Mouse (Mus musculus) liver, adult (tissue): ENCODE measurements around the gene L3mbtl1.

ENCODE experiments used
- GATA4 ChIP-seq: IDR thresholded peaks from 2 replicates; pipeline ENCODE4 v1.6.1; 2014; ENCODE audit warnings: mild to moderate bottlenecking, low read length; ENCODE audit not compliant: insufficient replicate concordance

L3mbtl1 gene

GRCm38 (mm10) chr2:162931674-162932650, 11.3 kb upstream of the L3mbtl1 start:
- TF ChIP-seq GATA4, result no peak

DNA sequence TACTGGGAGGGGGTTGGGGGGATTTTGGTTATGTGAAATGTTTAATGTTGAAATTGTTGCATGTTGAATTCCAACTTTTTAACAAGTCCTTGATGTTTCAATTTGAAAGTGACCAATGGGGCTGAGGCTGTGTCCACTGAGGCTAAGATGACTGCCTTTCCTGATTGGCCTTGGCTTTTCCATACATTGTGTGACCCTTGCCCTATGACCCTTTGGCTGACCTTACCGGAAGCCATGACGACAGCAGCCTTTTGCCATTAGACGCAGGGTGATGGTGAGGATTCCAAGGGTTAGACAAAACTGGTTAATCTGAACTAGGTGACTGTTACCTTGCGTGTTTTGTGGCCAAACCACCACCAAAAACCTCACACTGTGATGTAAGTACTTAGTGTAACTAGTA, 10.6 kb upstream of the L3mbtl1 start:
- TF ChIP-seq GATA4, result no peak

GRCm38 (mm10) chr2:162934421-162934820, 8.9 kb upstream of the L3mbtl1 start:
- no peak for TF ChIP-seq GATA4

DNA sequence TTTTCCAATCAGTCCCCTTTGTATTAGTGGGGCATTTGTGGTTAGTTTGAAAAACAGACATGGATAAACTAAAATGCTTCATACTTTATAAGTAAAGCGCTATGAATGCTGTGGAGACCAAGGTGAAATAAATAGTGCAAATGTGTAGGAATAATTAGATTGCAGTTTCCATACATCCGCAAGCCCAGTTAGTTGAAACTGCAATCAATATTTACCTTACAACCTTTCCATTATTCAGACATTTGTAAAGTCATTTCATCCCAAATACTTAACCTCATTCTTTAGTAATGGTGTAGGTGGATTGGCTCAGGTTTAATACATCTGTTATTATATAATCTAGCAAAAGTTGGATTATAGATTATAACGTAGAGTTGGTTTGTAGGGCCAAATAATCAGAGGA, 7.6 kb upstream of the L3mbtl1 start:
- TF ChIP-seq GATA4, result no peak

- no peak for TF ChIP-seq GATA4
These were observed 3.7 kb upstream of the L3mbtl1 start for GRCm38 (mm10) chr2:162939562-162939961.

DNA sequence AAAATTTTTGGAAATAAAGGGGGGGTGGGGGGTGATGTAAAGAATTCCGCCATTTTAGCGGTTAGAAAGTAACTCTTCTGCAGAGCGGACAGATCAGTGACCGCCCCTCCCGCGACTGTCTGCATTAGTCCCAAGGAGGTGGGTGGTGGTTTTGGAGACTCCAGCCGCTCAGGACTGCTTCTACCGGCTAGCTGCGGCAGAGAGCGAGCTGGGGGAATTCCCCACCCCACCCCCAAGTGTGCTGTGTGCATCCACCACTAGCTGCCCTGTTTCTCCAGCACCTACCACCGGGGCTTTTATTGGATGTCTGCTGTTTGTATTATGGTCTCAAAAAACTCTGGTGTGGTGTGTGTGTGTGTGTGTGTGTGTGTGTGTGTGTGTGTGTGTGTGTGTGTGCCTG, 659 bp downstream of the L3mbtl1 start:
- no peak for TF ChIP-seq GATA4

- TF ChIP-seq GATA4, result no peak
These were observed 3.7 kb downstream of the L3mbtl1 start for GRCm38 (mm10) chr2:162946964-162947363.

GRCm38 (mm10) chr2:162947736-162948135, 4.5 kb downstream of the L3mbtl1 start:
- no peak for TF ChIP-seq GATA4

GRCm38 (mm10) chr2:162948221-162948620, 4.9 kb downstream of the L3mbtl1 start:
- no peak for TF ChIP-seq GATA4

DNA sequence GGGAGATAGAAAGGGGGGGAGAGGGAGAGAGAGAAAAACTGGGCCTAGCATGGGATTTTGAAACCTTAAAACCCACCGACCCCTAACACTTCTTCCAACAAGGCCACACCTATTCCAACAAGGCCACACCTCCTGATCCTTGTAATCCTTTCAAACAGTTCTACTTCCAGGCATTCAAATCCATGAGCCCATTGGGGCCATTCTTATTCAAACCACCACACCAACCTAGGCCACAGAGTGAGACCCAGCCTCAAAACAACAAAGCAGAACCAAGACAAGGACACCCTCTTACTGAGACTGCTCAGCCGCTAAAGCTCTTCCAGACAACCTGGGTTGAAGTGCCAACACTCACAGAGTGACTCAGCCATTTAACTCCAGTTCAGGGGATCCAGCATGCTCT, 7.5 kb downstream of the L3mbtl1 start:
- no peak for TF ChIP-seq GATA4

DNA sequence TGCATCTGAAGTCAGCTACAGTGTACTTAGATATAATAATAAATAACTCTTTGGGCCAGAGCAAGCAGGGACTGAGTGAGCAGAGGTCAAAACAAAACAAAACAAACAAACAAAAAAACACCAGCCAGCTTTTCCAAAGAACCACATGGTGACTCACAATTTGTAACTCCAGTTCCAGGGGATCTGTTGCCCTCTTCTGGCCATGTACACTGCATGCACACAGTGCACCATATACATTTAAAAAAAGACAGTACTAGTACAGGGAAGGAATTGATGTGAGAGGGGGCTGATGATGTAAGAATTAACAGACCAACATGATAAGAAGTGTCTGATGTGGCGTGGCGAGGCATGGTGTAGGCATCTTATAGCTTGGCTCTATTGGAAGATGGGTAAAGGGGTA, 13.6 kb downstream of the L3mbtl1 start:
- no peak for TF ChIP-seq GATA4

GRCm38 (mm10) chr2:162961321-162961720, 18.0 kb downstream of the L3mbtl1 start:
- no peak for TF ChIP-seq GATA4

DNA sequence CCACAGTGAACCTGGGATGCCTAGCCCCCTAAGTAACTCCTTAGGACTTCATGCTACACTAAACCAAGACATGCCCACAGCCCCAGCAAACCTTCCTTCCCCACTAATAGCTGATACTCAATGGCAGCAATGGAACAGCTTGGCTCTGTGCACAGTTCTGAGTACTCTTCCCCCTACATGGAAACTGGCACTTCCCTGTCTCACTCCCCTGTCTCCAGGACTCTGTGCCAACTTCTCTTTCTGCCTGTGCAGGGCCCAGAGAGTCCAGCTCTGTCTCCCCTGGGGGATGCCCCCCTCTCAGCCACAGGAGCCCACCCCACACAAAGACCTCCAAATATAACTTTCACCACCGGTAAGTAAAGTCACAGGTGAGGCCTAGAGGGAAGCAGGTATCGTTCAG, 23.5 kb downstream of the L3mbtl1 start:
- no peak for TF ChIP-seq GATA4

GRCm38 (mm10) chr2:162968357-162968756, 25.1 kb downstream of the L3mbtl1 start:
- TF ChIP-seq GATA4, result no peak

DNA sequence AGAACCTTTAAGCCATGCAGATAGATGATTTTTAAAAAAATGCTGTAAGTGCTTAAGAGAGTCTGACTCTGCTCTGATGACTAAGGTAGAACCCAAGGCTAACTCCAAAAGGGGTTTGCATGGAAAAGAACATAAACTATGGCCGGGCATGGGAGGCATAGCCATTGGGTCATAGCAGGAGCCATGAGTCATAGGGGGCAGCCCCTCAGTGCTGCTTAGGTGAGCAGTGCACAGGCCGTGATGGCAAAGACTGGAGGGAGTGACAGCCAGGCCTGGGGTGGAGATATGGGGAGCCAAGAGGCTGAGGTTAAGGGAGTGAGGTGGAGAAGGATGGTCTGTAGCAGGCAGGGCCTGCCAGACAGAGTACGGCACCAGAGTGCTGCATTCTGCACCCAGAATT, 25.8 kb downstream of the L3mbtl1 start:
- no peak for TF ChIP-seq GATA4

DNA sequence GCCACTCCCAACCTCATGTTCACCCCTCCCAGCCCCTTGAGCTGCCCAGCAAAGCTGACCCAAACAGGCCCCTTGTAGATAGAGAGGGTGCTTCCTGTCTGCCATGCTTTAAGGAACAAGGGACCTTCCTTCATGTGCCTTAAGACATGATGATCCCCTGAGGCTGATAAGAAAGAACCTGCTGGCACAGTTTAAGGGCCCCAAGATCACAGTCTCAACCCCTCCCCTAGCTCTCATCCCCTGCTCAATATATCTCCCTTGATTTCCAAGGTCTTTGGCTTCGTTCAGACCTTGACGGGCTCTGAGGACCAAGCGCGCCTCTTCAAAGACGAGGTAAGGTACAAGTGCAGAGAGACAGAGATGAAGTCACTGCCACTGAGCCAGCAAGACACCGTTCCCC, 27.6 kb downstream of the L3mbtl1 start:
- TF ChIP-seq GATA4, result no peak

DNA sequence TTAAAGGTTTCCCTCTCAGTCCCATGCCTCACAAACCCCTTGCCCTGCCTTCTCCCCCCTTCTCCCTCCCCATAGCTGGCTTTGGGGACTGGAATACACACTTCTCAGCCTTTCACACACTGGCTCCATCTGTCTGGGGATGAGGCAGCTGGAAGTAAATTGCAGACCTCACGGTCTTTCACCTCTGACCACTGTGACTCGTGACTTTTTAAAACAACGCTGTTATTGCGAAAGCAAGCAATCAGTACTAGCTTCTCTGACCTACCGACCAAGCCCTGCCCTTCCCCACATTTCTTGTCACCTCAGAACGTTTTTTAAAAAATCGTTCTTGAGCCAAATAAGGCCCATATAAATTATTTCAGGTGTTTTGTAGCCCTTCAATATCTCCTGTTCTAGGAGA, 29.5 kb downstream of the L3mbtl1 start:
- TF ChIP-seq GATA4, result peak; percentile 10; the same call in 1 of the 2 replicates
